Mouse (Mus musculus) liver, embryonic 16.5 days (tissue): ENCODE results near the gene Cdh12. TPM values are rescaled to one million over a fixed set of nuclear protein-coding genes. Genes with fewer than 3 reads are reported as not detected.
"Not testable (repeated sequence)": the region's sequence is repeated elsewhere in the genome, so short reads cannot be mapped to it uniquely, and the experiment has no call there.

Experiments
- ATAC-seq: fragments of 200-750 bp; cut with Nextera tagmentation; 2 replicates; pipeline ENCODE4 v1.8.0; 2017; ENCODE audit warnings: low read depth, mild to moderate bottlenecking, moderate number of reproducible peaks, moderate library complexity
- H3K27ac ChIP-seq: fragments of 300-500 bp; sonication (generic); 2 replicates; pipeline ENCODE4 v1.5.1; 2014; ENCODE audit warnings: mild to moderate bottlenecking, low read length
- H3K27me3 ChIP-seq: fragments of 300-500 bp; sonication (generic); 2 replicates; pipeline ENCODE4 v1.6.1; 2014; ENCODE audit warnings: low read depth, low read length, mixed read lengths; ENCODE audit not compliant: control insufficient read depth, insufficient read depth
- H3K36me3 ChIP-seq: fragments of 300-500 bp; sonication (generic); 2 replicates; pipeline ENCODE4 v1.6.1; 2014; ENCODE audit warnings: mild to moderate bottlenecking; ENCODE audit not compliant: control insufficient read depth, insufficient read depth
- H3K4me1 ChIP-seq: fragments of 300-500 bp; sonication (generic); 2 replicates; pipeline ENCODE4 v1.6.1; 2014; ENCODE audit warnings: low read depth, low read length, mixed read lengths; ENCODE audit not compliant: control insufficient read depth
- H3K4me2 ChIP-seq: fragments of 300-500 bp; sonication (generic); 2 replicates; pipeline ENCODE4 v1.6.1; 2014; ENCODE audit warnings: low read depth, low read length, mixed read lengths
- H3K4me3 ChIP-seq: fragments of 300-500 bp; sonication (generic); 2 replicates; pipeline ENCODE4 v1.5.1; 2014; ENCODE audit warnings: low read depth, mild to moderate bottlenecking, low read length
- H3K9ac ChIP-seq: fragments of 300-500 bp; sonication (generic); 2 replicates; pipeline ENCODE4 v1.6.1; 2014; ENCODE audit warnings: low read depth, low read length
- H3K9me3 ChIP-seq: fragments of 300-500 bp; sonication (generic); replicated peaks from 2 replicates; pipeline ENCODE4 v1.6.1; 2016; ENCODE audit warnings: low read length; ENCODE audit not compliant: control insufficient read depth
- WGBS: fragments of 180-500 bp; shearing (Covaris S2); extraction: QIAGEN DNeasy Blood & Tissue Kit; methylation state at CpG from one replicate; pipeline ENCODE4 v1.1.7; 2014; ENCODE audit not compliant: insufficient replicate concordance; 5-methylcytosine and 5-hydroxymethylcytosine counted together
- polyA plus RNA-seq: library from polyadenylated mRNA; unstranded; fragments of >200 nt; fragmentation: Nextera tagmentation; extraction: Ambion mirVana; gene quantifications from 2 replicates; pipeline ENCODE4 v1.2.1, GENCODE M21; 2015

Cdh12 gene
- polyA plus RNA-seq, 1 experiment from 2014 or later: not detected

- Histone ChIP-seq H3K4me1 (no peaks in the 10 kb centered on the region), H3K27ac (no peak overlapping the region), H3K9ac (no peak overlapping the region), H3K27me3 (no peaks in the 10 kb centered on the region), H3K4me3 (no peak overlapping the region), H3K4me2 (no peak overlapping the region), H3K9me3 (no peaks in the 10 kb centered on the region), H3K36me3 (no peaks in the 10 kb centered on the region)
- no peak for ATAC-seq
- WGBS: 74% methylated on average over 1 of the region's 1 CpGs
These were observed 643.8 kb downstream of the Cdh12 start for GRCm38 (mm10) chr15:21092824-21093223.

- Histone ChIP-seq H3K9me3 (no peaks in the 10 kb centered on the region), H3K9ac (no peak overlapping the region), H3K27me3 (no peaks in the 10 kb centered on the region), H3K4me3 (no peak overlapping the region), H3K4me2 (no peak overlapping the region), H3K27ac (no peak overlapping the region), H3K36me3 (no peaks in the 10 kb centered on the region), H3K4me1 (no peaks in the 10 kb centered on the region)
- 12% methylated on average over 11 of the region's 11 CpGs for WGBS
- no peak for ATAC-seq
These were observed 660.2 kb downstream of the Cdh12 start for GRCm38 (mm10) chr15:21109009-21109841.

GRCm38 (mm10) chr15:21109889-21110500, 660.9 kb downstream of the Cdh12 start:
- 55% methylated on average over 4 of the region's 4 CpGs for WGBS
- ATAC-seq: no peak
- H3K4me2 ChIP-seq: no peak overlapping the region

GRCm38 (mm10) chr15:21110874-21111603, 662.0 kb downstream of the Cdh12 start:
- Histone ChIP-seq H3K9me3 (no peaks in the 10 kb centered on the region), H3K27ac (no peak overlapping the region), H3K4me3 (no peak overlapping the region), H3K4me1 (no peaks in the 10 kb centered on the region), H3K4me2 (no peak overlapping the region), H3K9ac (no peak overlapping the region), H3K36me3 (no peaks in the 10 kb centered on the region), H3K27me3 (no peaks in the 10 kb centered on the region)
- no peak for ATAC-seq
- 20% methylated on average over 23 of the region's 23 CpGs for WGBS

More at GRCm38 (mm10) chr15:21109889-21110500, 660.9 kb downstream of the Cdh12 start:
- Histone ChIP-seq H3K36me3 (no peaks in the 10 kb centered on the region), H3K27me3 (no peaks in the 10 kb centered on the region), H3K9ac (no peak overlapping the region), H3K9me3 (no peaks in the 10 kb centered on the region), H3K27ac (no peak overlapping the region), H3K4me3 (no peak overlapping the region), H3K4me1 (no peaks in the 10 kb centered on the region)

- not testable (repeated sequence) for H3K27ac ChIP-seq, H3K9ac ChIP-seq, H3K4me1 ChIP-seq, ATAC-seq, H3K4me3 ChIP-seq, H3K9me3 ChIP-seq, H3K36me3 ChIP-seq, H3K4me2 ChIP-seq, H3K27me3 ChIP-seq
- WGBS: no CpG with 5 or more reads among the region's 2 CpGs
These were observed 665.7 kb downstream of the Cdh12 start for GRCm38 (mm10) chr15:21114775-21115174.

- no peak for ATAC-seq
- Histone ChIP-seq H3K4me1 (no peaks in the 10 kb centered on the region), H3K36me3 (no peaks in the 10 kb centered on the region), H3K4me3 (no peak overlapping the region), H3K27ac (no peak overlapping the region), H3K9me3 (no peaks in the 10 kb centered on the region), H3K27me3 (no peaks in the 10 kb centered on the region), H3K9ac (no peak overlapping the region), H3K4me2 (no peak overlapping the region)
These were observed 681.6 kb downstream of the Cdh12 start for GRCm38 (mm10) chr15:21130660-21131059.

GRCm38 (mm10) chr15:21132999-21133398, 683.9 kb downstream of the Cdh12 start:
- no peak for ATAC-seq
- H3K36me3 ChIP-seq: no peaks in the 10 kb centered on the region
- H3K27ac ChIP-seq: no peak overlapping the region
- no peak overlapping the region for H3K4me2 ChIP-seq
- no peaks in the 10 kb centered on the region for H3K4me1 ChIP-seq
- H3K27me3 ChIP-seq: no peaks in the 10 kb centered on the region
- no peak overlapping the region for H3K9ac ChIP-seq
- no peaks in the 10 kb centered on the region for H3K9me3 ChIP-seq
- H3K4me3 ChIP-seq: no peak overlapping the region

GRCm38 (mm10) chr15:21146896-21147295, 697.8 kb downstream of the Cdh12 start:
- H3K9ac ChIP-seq: no peak overlapping the region
- no peaks in the 10 kb centered on the region for H3K9me3 ChIP-seq
- H3K27me3 ChIP-seq: no peaks in the 10 kb centered on the region
- H3K36me3 ChIP-seq: no peaks in the 10 kb centered on the region
- no peak overlapping the region for H3K27ac ChIP-seq
- no peak overlapping the region for H3K4me2 ChIP-seq
- ATAC-seq: no peak
- no peak overlapping the region for H3K4me3 ChIP-seq
- WGBS: 67% methylated on average over 4 of the region's 4 CpGs
- no peaks in the 10 kb centered on the region for H3K4me1 ChIP-seq

- H3K27ac ChIP-seq: no peak overlapping the region
- ATAC-seq: no peak
- H3K4me1 ChIP-seq: no peaks in the 10 kb centered on the region
- no peaks in the 10 kb centered on the region for H3K36me3 ChIP-seq
- WGBS: 74% methylated on average over 3 of the region's 3 CpGs
- H3K9me3 ChIP-seq: no peaks in the 10 kb centered on the region
- no peak overlapping the region for H3K9ac ChIP-seq
- no peaks in the 10 kb centered on the region for H3K27me3 ChIP-seq
- H3K4me2 ChIP-seq: no peak overlapping the region
- H3K4me3 ChIP-seq: no peak overlapping the region
These were observed 704.5 kb downstream of the Cdh12 start for GRCm38 (mm10) chr15:21153602-21154001.
